Mouse (Mus musculus) bone marrow, adult 2 months (tissue): ENCODE results near the gene Wdr59.

Source experiments
- CTCF ChIP-seq: fragments of 200-500 bp; IDR thresholded peaks from 2 replicates; pipeline ENCODE4 v1.5.1; 2011; ENCODE audit warnings: low read length, control low read depth; ENCODE audit not compliant: control insufficient read depth, insufficient read depth
- POLR2A ChIP-seq: fragments of 200-500 bp; IDR thresholded peaks from 2 replicates; pipeline ENCODE4 v1.6.1; 2011; ENCODE audit warnings: low read depth, mild to moderate bottlenecking, control low read depth, low read length, borderline replicate concordance; ENCODE audit not compliant: control insufficient read depth

DNA sequence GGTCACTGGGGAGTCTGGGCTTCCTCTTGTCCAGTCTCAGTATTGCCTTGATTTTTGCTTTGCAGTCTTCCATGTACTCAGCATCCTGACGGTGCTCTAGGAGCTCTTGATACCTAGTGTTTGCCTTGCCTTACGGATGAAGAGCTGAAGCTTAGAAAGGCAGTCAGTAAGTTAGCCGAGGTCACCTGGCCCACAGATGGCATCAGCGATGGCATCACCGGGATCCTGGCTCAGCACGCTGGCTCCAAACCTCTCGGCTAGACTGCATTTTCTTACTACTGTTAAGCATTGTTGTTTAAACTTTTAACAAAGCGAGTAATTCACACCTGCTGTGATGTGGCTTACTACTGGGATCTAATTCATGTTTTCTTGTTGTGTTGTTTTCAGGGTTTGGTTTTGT is 8.4 kb downstream of the Wdr59 start:
- TF ChIP-seq CTCF (no peak), POLR2A (no peak)
